8 mouse cellular contexts compared by ENCODE assay signal in the genomic region with DNA sequence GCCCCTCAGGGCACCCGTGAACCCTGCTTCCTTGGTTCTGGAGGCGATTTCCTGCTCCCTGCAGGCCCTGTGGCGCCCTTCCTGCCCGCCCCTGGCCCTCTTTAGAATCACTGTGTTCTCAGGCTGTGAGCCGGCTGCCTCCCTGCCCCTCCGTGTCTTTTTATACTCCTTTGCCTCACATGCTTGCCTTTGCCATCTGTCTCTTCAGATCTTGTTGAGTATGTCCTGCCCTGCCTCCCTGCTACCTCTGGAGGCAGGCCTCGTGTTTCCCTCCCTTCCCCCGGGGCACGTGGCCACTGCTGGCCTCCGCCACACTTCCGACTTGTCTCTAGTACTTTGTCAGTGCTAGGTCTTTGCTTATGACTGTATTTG. TPM values are rescaled to one million over a fixed set of nuclear protein-coding genes. Genes with fewer than 3 reads are reported as not detected.
DNase-seq lines count a peak whose midpoint lies in the region; ATAC-seq lines count a peak whose summit lies in the region.

No protein-coding gene starts in this region.

- DNase-seq in frontal cortex, postnatal 25 days (ENCODE audit: low spot score in 2 of 2), result no peak
- DNase-seq in midbrain, embryonic 10.5 days (ENCODE audit: low spot score), result no peak
- DNase-seq in thymus, postnatal 4 days, result peak; percentile 58
- DNase-seq in spleen, adult 18-20 months, result no peak

- H3K4me1 ChIP-seq in brown adipose tissue, adult 24 weeks (ENCODE audit: control insufficient read depth, insufficient read depth, insufficient read length, low read length), result peaks cover 66% of the 10 kb centered on the region
- H3K4me1 ChIP-seq in forebrain, embryonic 16.5 days (replicated peaks; ENCODE audit: control insufficient read depth, insufficient read depth, low read length), result peaks cover 67% of the 10 kb centered on the region
- H3K4me1 ChIP-seq in kidney, embryonic 14.5 days (ENCODE audit: control insufficient read depth, insufficient read depth, low read length), result peaks cover 58% of the 10 kb centered on the region
- H3K4me1 ChIP-seq in midbrain, embryonic 10.5 days, result peaks cover 73% of the 10 kb centered on the region

- H3K4me3 ChIP-seq in brown adipose tissue, adult 24 weeks (ENCODE audit: insufficient read depth, low read depth, low read length), result peak overlapping the region; percentile 13
- H3K4me3 ChIP-seq in forebrain, embryonic 16.5 days (replicated peaks; ENCODE audit: low read length), result no peak overlapping the region
- H3K4me3 ChIP-seq in kidney, embryonic 14.5 days (ENCODE audit: low read length), result no peak overlapping the region
- H3K4me3 ChIP-seq in midbrain, embryonic 10.5 days, result no peak overlapping the region

- H3K36me3 ChIP-seq in forebrain, embryonic 16.5 days (ENCODE audit: control insufficient read depth, insufficient read depth), result 0 out of 2 replicates have a peak, but pooled peaks cover 2% of the 10 kb centered on the region
- H3K36me3 ChIP-seq in kidney, embryonic 14.5 days (ENCODE audit: control insufficient read depth, insufficient read depth, low read length), result peaks cover 5% of the 10 kb centered on the region; the same call in 1 of the 2 replicates
- peaks cover 15% of the 10 kb centered on the region for H3K36me3 ChIP-seq in midbrain, embryonic 10.5 days

- H3K27me3 ChIP-seq in forebrain, embryonic 16.5 days (replicated peaks; ENCODE audit: control insufficient read depth, insufficient read depth, low read length), result no peaks in the 10 kb centered on the region
- H3K27me3 ChIP-seq in kidney, embryonic 14.5 days (ENCODE audit: control insufficient read depth, insufficient read depth, low read length), result no peaks in the 10 kb centered on the region
- no peaks in the 10 kb centered on the region for H3K27me3 ChIP-seq in midbrain, embryonic 10.5 days (ENCODE audit: low read depth, poor library complexity, severe bottlenecking)

- no peak overlapping the region for H3K4me2 ChIP-seq in forebrain, embryonic 16.5 days (ENCODE audit: low read length)
- no peak overlapping the region for H3K4me2 ChIP-seq in kidney, embryonic 14.5 days (replicated peaks; ENCODE audit: low read depth, low read length)

- WGBS in forebrain, embryonic 16.5 days, result 47% methylated on average over 11 of the region's 11 CpGs
- WGBS in kidney, embryonic 14.5 days, result 26% methylated on average over 11 of the region's 11 CpGs
- 55% methylated on average over 11 of the region's 11 CpGs for WGBS in midbrain, embryonic 10.5 days

- H3K27ac ChIP-seq in brown adipose tissue, adult 24 weeks (replicated peaks; ENCODE audit: low read depth, low read length), result peak overlapping the region; percentile 58
- H3K27ac ChIP-seq in forebrain, embryonic 16.5 days (ENCODE audit: low read length), result peak overlapping the region; percentile 8; the same call in 1 of the 2 replicates
- peak overlapping the region; percentile 53; the same call in 1 of the 2 replicates for H3K27ac ChIP-seq in kidney, embryonic 14.5 days (ENCODE audit: low read depth, low read length)
- peak overlapping the region; percentile 64 for H3K27ac ChIP-seq in midbrain, embryonic 10.5 days (replicated peaks)

- no peaks in the 10 kb centered on the region for H3K9me3 ChIP-seq in forebrain, embryonic 16.5 days (ENCODE audit: control insufficient read depth, low read length)
- no peaks in the 10 kb centered on the region for H3K9me3 ChIP-seq in kidney, embryonic 14.5 days (ENCODE audit: control insufficient read depth, low read length)
- H3K9me3 ChIP-seq in midbrain, embryonic 10.5 days (replicated peaks), result no peaks in the 10 kb centered on the region

- H3K9ac ChIP-seq in forebrain, embryonic 16.5 days (replicated peaks; ENCODE audit: low read depth, low read length), result no peak overlapping the region; the same call in 1 of the 2 replicates
- H3K9ac ChIP-seq in kidney, embryonic 14.5 days (ENCODE audit: low read depth, low read length), result 0 out of 2 replicates have a peak overlapping the region, but pooled peaks have one; percentile 1

- peak; percentile 66 for ATAC-seq in frontal cortex, adult (ENCODE audit: low TSS enrichment)
- no peak; the same call in 1 of the 2 replicates for ATAC-seq in forebrain, embryonic 16.5 days
- no peak for ATAC-seq in kidney, embryonic 14.5 days (ENCODE audit: low FRiP score, low TSS enrichment)

RNA-seq across cellular contexts. Expression of a gene that starts 6.2 kb away (rescaled TPM):
- polyA plus RNA-seq in brown adipose tissue, adult 24 weeks (2012; ENCODE audit: insufficient read depth, insufficient read length, missing spikeins), result 35.4 and 37.4 TPM in 2 replicates
- polyA plus RNA-seq in forebrain, embryonic 16.5 days (2015; fragmentation: Nextera tagmentation; extraction: Ambion mirVana), result 76.9 and 83.7 TPM in 2 replicates
- polyA plus RNA-seq in kidney, embryonic 14.5 days (2014; fragmentation: Nextera tagmentation; extraction: Ambion mirVana), result 30.2 and 36.5 TPM in 2 replicates
- 49.9 and 58.0 TPM in 2 replicates for polyA plus RNA-seq in midbrain, embryonic 10.5 days (2016; fragmentation: Nextera tagmentation; extraction: Ambion mirVana)

Comparison
In these comparisons a context has a peak if more than half of its experiments do, and no peak if none do; other contexts are left out.
1. H3K27ac ChIP-seq: peak in every context shown above with its lines; median percentile 64 in midbrain, embryonic 10.5 days; 58 in brown adipose tissue, adult 24 weeks; 53 in kidney, embryonic 14.5 days; 8 in forebrain, embryonic 16.5 days.